Mouse (Mus musculus): ENCODE measurements around the gene Dnah17. TPM values are rescaled to one million over a fixed set of nuclear protein-coding genes. Genes with fewer than 3 reads are reported as not detected.

Dnah17 gene
- polyA plus RNA-seq, 1 experiment from 2014 or later: 0.23 TPM

DNA sequence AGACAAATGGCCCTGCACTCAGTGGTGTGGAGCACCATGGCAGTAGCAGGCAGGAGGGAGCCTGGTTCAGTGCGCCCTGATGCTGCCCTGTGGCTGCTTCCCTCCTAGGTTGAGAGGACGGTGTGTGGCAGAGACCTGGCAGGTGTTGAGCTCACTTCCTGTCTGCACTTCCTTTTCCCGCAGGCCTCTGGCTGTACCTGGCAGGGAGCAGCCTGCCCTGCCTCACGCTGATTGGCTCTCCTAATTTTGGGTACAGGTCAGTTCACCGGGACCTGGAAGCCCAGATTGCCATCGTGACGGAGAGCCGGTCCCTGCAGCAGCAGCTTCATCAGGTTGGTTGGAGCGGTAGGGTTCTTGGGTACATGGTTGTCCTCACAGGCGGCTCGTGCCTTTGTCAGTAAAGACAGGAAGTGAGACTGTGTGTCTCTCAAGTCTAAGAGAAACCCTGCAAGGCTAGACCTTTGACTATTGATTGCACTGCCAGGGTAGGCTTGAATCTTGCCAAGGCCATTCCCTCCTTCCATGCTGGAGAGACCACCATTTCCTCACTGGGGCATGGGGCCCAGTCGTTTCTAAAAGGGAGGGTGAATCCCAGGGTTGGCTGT, 115.9 kb downstream of the Dnah17 start:
- H3K9me3 ChIP-seq: no peaks in the 10 kb centered on the region
- WGBS: 87% methylated on average over 12 of the region's 12 CpGs
- H3K27me3 ChIP-seq: no peaks in the 10 kb centered on the region
- H3K36me3 ChIP-seq: peaks cover 10% of the 10 kb centered on the region; the same call in 1 of the 2 replicates
- no peak overlapping the region for H3K4me3 ChIP-seq
- no peak overlapping the region for H3K4me2 ChIP-seq
- no peak overlapping the region for H3K9ac ChIP-seq
- no peak for ATAC-seq (ENCODE audit: low FRiP score, low read depth)
- peaks cover 5% of the 10 kb centered on the region for H3K4me1 ChIP-seq (replicated peaks)
- H3K27ac ChIP-seq (replicated peaks): no peak overlapping the region

- Histone ChIP-seq H3K36me3 (peaks cover 7% of the 10 kb centered on the region; the same call in 1 of the 2 replicates), H3K4me3 (no peak overlapping the region), H3K27ac (replicated peaks) (no peak overlapping the region), H3K9ac (no peak overlapping the region), H3K4me1 (replicated peaks) (peaks cover 16% of the 10 kb centered on the region), H3K27me3 (no peaks in the 10 kb centered on the region), H3K9me3 (no peaks in the 10 kb centered on the region), H3K4me2 (no peak overlapping the region)
- ATAC-seq (ENCODE audit: low FRiP score, low read depth): no peak
- 71% methylated on average over 2 of the region's 2 CpGs for WGBS
Observed at GRCm38 (mm10) chr11:118013339-118013738, 117.1 kb downstream of the Dnah17 start.

DNA sequence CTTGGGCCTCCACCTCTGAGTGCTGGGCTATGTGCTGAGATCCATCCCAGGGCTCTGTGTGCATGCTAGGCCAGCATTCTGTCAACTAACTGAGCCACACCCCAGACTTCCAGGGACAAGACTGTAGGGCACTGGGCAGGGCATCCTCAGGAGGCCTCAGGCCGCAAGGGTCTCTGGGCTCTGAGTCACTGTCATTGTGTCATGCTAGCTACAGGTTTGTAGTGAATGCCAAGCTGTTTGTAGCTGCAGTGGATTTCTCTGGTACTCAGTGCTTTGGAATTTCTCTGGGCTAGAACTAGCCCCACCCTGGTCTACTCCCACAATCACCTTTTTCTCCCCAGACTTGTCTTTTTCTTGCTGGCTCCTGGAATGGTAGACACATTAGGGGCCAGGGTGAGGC, 117.8 kb downstream of the Dnah17 start:
- no peaks in the 10 kb centered on the region for H3K9me3 ChIP-seq
- no peak overlapping the region for H3K4me2 ChIP-seq
- no peak overlapping the region for H3K4me3 ChIP-seq
- H3K27me3 ChIP-seq: no peaks in the 10 kb centered on the region
- no peaks in the 10 kb centered on the region for H3K36me3 ChIP-seq
- WGBS: 89% methylated on average over 1 of the region's 1 CpGs
- no peak overlapping the region for H3K9ac ChIP-seq
- no peak overlapping the region for H3K27ac ChIP-seq (replicated peaks)
- peaks cover 20% of the 10 kb centered on the region for H3K4me1 ChIP-seq (replicated peaks)
- no peak for ATAC-seq (ENCODE audit: low FRiP score, low read depth)

- Histone ChIP-seq H3K9ac (no peak overlapping the region), H3K27ac (replicated peaks) (no peak overlapping the region), H3K4me1 (replicated peaks) (peaks cover 21% of the 10 kb centered on the region), H3K4me3 (no peak overlapping the region), H3K36me3 (peaks cover 18% of the 10 kb centered on the region), H3K27me3 (no peaks in the 10 kb centered on the region), H3K4me2 (no peak overlapping the region), H3K9me3 (no peaks in the 10 kb centered on the region)
- WGBS: 50% methylated on average over 4 of the region's 4 CpGs
- no peak for ATAC-seq (ENCODE audit: low FRiP score, low read depth)
Observed at GRCm38 (mm10) chr11:118009865-118010571, 120.4 kb downstream of the Dnah17 start.

- H3K27me3 ChIP-seq: no peaks in the 10 kb centered on the region
- no peak for ATAC-seq (ENCODE audit: low FRiP score, low read depth)
- peaks cover 21% of the 10 kb centered on the region for H3K4me1 ChIP-seq (replicated peaks)
- H3K27ac ChIP-seq (replicated peaks): no peak overlapping the region
- H3K9me3 ChIP-seq: no peaks in the 10 kb centered on the region
- no peak overlapping the region for H3K9ac ChIP-seq
- no peak overlapping the region for H3K4me2 ChIP-seq
- no peak overlapping the region for H3K4me3 ChIP-seq
- H3K36me3 ChIP-seq: peaks cover 26% of the 10 kb centered on the region
- 83% methylated on average over 8 of the region's 8 CpGs for WGBS
Observed at GRCm38 (mm10) chr11:118008843-118009242, 121.6 kb downstream of the Dnah17 start.

GRCm38 (mm10) chr11:118008144-118008805, 122.2 kb downstream of the Dnah17 start:
- H3K27me3 ChIP-seq: no peaks in the 10 kb centered on the region
- ATAC-seq (ENCODE audit: low FRiP score, low read depth): no peak
- no peak overlapping the region for H3K4me2 ChIP-seq
- no peak overlapping the region for H3K27ac ChIP-seq (replicated peaks)
- no peak overlapping the region for H3K9ac ChIP-seq
- H3K4me1 ChIP-seq (replicated peaks): peaks cover 21% of the 10 kb centered on the region
- 69% methylated on average over 5 of the region's 5 CpGs for WGBS
- H3K36me3 ChIP-seq: peaks cover 32% of the 10 kb centered on the region
- H3K9me3 ChIP-seq: no peaks in the 10 kb centered on the region
- no peak overlapping the region for H3K4me3 ChIP-seq

DNA sequence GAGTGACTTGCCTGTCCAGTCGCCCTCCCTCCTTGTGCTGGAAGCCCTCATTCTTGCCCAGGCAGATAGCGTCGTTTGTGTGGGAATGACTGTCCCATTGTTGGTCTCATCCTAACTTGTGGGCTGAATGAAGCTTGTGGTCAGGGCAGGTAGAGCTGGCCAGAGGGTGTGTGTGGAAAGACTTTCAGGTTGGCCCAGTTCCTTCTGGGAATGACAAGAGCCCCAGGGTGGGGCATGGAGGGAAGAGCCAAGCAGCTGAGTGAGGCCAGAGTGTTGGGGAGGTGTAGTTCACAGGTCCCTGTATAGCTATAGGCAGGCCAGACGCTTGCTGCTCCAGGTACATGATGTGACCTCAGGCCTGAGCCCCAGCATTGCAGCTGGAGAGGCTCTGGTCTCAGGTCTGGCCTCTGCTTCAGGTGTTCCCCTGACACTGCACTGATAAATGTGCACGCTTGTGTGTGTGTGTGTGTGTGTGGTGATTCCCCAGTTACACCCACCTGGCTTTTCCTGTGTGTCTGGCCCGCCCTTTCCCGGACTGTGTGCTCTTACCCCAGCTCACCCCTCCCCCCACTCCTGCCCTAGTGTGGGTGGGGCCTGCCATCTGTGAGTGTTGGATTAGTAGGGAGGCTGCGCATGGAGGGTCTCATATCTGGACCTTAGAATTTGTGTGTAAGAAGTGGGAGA, 122.8 kb downstream of the Dnah17 start:
- H3K36me3 ChIP-seq: peaks cover 37% of the 10 kb centered on the region
- no peak for ATAC-seq (ENCODE audit: low FRiP score, low read depth)
- no peaks in the 10 kb centered on the region for H3K9me3 ChIP-seq
- H3K4me1 ChIP-seq (replicated peaks): peaks cover 21% of the 10 kb centered on the region
- H3K27me3 ChIP-seq: no peaks in the 10 kb centered on the region
- H3K9ac ChIP-seq: no peak overlapping the region
- H3K4me3 ChIP-seq: no peak overlapping the region
- 79% methylated on average over 8 of the region's 8 CpGs for WGBS
- H3K4me2 ChIP-seq: no peak overlapping the region
- H3K27ac ChIP-seq (replicated peaks): no peak overlapping the region

DNA sequence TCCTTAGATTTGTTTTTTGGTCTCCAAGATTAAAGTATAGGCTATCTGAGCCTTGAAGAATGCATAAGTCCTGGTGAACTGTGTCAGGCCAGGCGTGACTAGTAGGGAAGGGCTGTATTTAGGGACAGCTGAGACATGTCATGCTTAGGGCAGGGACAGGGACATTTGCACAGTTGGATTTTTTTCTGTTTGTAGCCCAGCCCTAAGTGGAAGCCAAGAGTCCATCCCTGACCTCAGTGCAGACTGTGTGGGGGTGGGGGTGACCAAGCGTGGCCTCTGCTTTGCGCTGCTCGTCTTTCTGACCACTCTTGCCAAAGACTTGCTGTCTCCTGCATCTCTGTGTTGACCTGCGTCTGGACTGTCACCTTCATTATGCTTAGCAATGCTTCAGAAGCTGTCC, 126.2 kb downstream of the Dnah17 start:
- Histone ChIP-seq H3K36me3 (peaks cover 52% of the 10 kb centered on the region), H3K9me3 (no peaks in the 10 kb centered on the region), H3K4me2 (no peak overlapping the region), H3K9ac (no peak overlapping the region), H3K27me3 (no peaks in the 10 kb centered on the region), H3K4me1 (replicated peaks) (peaks cover 13% of the 10 kb centered on the region), H3K27ac (replicated peaks) (no peak overlapping the region), H3K4me3 (no peak overlapping the region)
- no peak for ATAC-seq (ENCODE audit: low FRiP score, low read depth)
- 92% methylated on average over 5 of the region's 5 CpGs for WGBS

DNA sequence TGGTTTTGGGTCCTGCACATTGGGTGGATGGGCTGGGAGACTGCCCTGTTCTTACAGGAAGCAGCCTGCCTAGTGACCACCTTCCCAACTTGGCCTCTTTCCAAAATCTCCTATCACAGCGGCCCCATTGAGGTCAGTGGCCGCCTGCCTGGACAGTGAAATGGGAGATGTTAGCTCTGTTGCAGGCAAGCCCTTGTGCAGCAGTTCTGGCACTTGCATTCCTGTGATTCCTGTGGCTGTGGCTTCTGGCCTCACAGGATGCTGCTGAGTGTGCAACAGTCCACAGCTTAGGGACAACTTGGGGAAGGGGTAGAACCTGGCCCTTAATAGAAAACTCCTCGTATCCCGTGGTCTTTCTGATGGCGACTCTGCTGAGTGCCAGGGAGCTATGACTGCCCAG, 126.7 kb downstream of the Dnah17 start:
- Histone ChIP-seq H3K9ac (no peak overlapping the region), H3K4me2 (no peak overlapping the region), H3K4me1 (replicated peaks) (peaks cover 8% of the 10 kb centered on the region), H3K4me3 (no peak overlapping the region), H3K27me3 (no peaks in the 10 kb centered on the region), H3K36me3 (peaks cover 52% of the 10 kb centered on the region), H3K27ac (replicated peaks) (no peak overlapping the region), H3K9me3 (no peaks in the 10 kb centered on the region)
- WGBS: 83% methylated on average over 5 of the region's 5 CpGs
- ATAC-seq (ENCODE audit: low FRiP score, low read depth): no peak

DNA sequence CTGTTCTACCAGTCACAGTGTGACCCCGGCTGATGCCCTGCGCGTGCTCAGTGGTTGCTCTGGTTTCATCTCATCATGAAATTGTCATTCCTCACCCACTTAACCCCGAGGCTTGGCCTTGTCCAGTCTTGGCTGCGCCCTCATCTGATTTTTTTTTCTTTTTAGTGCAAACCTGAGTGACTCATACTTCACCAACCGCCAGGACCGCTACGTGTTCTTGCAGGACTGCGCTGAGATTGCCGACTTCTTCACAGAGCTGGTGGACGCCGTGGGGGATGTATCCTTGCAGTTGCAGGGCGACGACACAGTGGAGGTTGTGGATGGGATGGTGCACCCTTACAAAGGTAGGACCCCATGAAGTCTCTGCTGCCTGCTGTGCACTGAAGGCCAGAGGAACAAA, 127.3 kb downstream of the Dnah17 start:
- Histone ChIP-seq H3K4me1 (replicated peaks) (0 out of 2 replicates have a peak, but pooled peaks cover 5% of the 10 kb centered on the region), H3K9me3 (no peaks in the 10 kb centered on the region), H3K4me3 (no peak overlapping the region), H3K27ac (replicated peaks) (no peak overlapping the region), H3K9ac (no peak overlapping the region), H3K36me3 (peaks cover 52% of the 10 kb centered on the region), H3K27me3 (no peaks in the 10 kb centered on the region), H3K4me2 (no peak overlapping the region)
- ATAC-seq (ENCODE audit: low FRiP score, low read depth): no peak
- 95% methylated on average over 14 of the region's 14 CpGs for WGBS

GRCm38 (mm10) chr11:118000565-118001215, 129.7 kb downstream of the Dnah17 start:
- Histone ChIP-seq H3K27me3 (no peaks in the 10 kb centered on the region), H3K27ac (replicated peaks) (no peak overlapping the region), H3K9me3 (no peaks in the 10 kb centered on the region), H3K4me3 (no peak overlapping the region), H3K9ac (no peak overlapping the region), H3K4me1 (replicated peaks) (peaks cover 6% of the 10 kb centered on the region), H3K4me2 (no peak overlapping the region), H3K36me3 (peaks cover 41% of the 10 kb centered on the region)
- no peak for ATAC-seq (ENCODE audit: low FRiP score, low read depth)
- WGBS: 88% methylated on average over 7 of the region's 7 CpGs

All from hindbrain, embryonic 15.5 days (tissue).